Mouse (Mus musculus): ENCODE data around the gene Fkbp14.

Fkbp14 gene

DNA sequence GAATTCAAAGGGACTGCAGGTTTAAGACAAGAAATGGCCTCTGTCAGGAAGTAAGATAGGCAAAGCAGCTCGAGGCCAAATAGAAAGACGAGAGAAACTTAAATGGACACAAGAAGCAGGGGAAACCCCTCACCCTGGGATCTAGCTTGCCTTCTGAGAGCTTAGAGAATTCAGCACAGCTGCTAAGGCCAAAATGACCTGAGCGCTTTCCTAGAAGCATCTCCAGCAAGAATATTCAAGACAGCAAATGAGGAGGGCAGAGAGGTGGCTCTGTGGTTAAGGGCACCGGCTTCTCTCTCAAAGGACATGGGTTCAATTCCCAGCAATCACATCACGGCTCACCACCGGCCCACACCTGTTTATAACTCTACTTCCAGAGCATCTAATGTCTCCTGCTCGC, 60.1 kb downstream of the Fkbp14 start:
- no peak overlapping the region for H3K4me3 ChIP-seq (replicated peaks; ENCODE audit: low read length)
- no peaks in the 10 kb centered on the region for H3K36me3 ChIP-seq (ENCODE audit: insufficient read depth, low read length)
- peaks cover 3% of the 10 kb centered on the region; the same call in 1 of the 2 replicates for H3K4me1 ChIP-seq (replicated peaks; ENCODE audit: low read depth, low read length)
- no peaks in the 10 kb centered on the region for H3K27me3 ChIP-seq (ENCODE audit: insufficient read depth, low read length)
- TF ChIP-seq CTCF (conservative IDR thresholded peaks at IDR 0.05; ENCODE audit: low read length), result no peak
- no peak for TF ChIP-seq POU5F1 (IDR thresholded peaks at IDR 0.05; ENCODE audit: borderline replicate concordance, low read length)
- no peak for TF ChIP-seq NANOG (IDR thresholded peaks at IDR 0.05; ENCODE audit: borderline replicate concordance, low read length)
- no peaks in the 10 kb centered on the region for H3K9me3 ChIP-seq (ENCODE audit: low read length)

DNA sequence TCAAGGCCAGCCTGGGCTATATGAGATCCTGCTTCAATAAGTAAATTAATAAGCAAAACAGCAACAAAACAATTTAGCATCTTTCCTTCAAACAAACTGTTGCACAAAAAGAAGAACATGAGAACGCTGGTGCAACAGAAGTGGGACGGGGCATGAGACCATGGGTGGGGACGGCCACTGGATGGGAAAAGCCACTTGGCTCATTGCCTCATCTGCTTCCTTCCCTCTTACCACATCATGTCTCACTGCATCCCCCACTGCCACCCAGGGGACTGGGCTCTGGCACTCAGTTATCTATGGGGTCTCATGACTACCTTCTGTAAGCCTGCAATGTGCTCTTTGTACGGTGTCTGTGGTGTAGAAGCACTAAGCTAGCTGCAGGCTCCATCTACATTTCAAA, 61.6 kb downstream of the Fkbp14 start:
- Histone ChIP-seq H3K27me3 (ENCODE audit: insufficient read depth, low read length) (no peaks in the 10 kb centered on the region), H3K4me1 (replicated peaks; ENCODE audit: low read depth, low read length) (no peaks in the 10 kb centered on the region), H3K36me3 (ENCODE audit: insufficient read depth, low read length) (no peaks in the 10 kb centered on the region), H3K4me3 (replicated peaks; ENCODE audit: low read length) (no peak overlapping the region), H3K9me3 (ENCODE audit: low read length) (no peaks in the 10 kb centered on the region)
- TF ChIP-seq POU5F1 (IDR thresholded peaks at IDR 0.05; ENCODE audit: borderline replicate concordance, low read length) (no peak), NANOG (IDR thresholded peaks at IDR 0.05; ENCODE audit: borderline replicate concordance, low read length) (no peak), CTCF (conservative IDR thresholded peaks at IDR 0.05; ENCODE audit: low read length) (no peak)

DNA sequence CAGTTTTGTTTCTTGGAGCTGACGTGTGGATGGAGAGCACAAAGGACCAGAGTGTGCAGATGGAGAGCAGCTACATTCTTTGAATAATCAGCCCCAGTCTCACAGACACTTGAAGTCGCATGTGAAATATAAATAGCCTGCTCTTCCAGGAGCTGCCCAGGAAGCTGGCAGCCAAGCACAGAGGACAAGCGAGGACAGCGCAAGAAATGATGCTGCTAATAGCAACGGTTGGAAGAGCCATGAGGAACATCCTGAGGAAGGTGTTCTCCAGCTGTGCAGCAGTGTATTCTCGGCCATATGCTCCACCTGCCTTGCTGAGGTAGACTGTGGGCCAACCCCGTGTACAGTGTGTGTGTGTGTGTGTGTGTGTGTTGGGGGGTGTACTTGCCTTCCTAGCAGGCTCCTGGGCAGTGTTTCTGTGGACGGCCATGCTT, 66.0 kb downstream of the Fkbp14 start:
- H3K4me1 ChIP-seq (replicated peaks; ENCODE audit: low read depth, low read length), result no peaks in the 10 kb centered on the region
- H3K27me3 ChIP-seq (ENCODE audit: insufficient read depth, low read length), result no peaks in the 10 kb centered on the region
- no peak for TF ChIP-seq POU5F1 (IDR thresholded peaks at IDR 0.05; ENCODE audit: borderline replicate concordance, low read length)
- TF ChIP-seq NANOG (IDR thresholded peaks at IDR 0.05; ENCODE audit: borderline replicate concordance, low read length), result no peak
- TF ChIP-seq CTCF (conservative IDR thresholded peaks at IDR 0.05; ENCODE audit: low read length), result no peak
- H3K36me3 ChIP-seq (ENCODE audit: insufficient read depth, low read length), result no peaks in the 10 kb centered on the region
- H3K9me3 ChIP-seq (ENCODE audit: low read length), result no peaks in the 10 kb centered on the region
- H3K4me3 ChIP-seq (replicated peaks; ENCODE audit: low read length), result no peak overlapping the region

DNA sequence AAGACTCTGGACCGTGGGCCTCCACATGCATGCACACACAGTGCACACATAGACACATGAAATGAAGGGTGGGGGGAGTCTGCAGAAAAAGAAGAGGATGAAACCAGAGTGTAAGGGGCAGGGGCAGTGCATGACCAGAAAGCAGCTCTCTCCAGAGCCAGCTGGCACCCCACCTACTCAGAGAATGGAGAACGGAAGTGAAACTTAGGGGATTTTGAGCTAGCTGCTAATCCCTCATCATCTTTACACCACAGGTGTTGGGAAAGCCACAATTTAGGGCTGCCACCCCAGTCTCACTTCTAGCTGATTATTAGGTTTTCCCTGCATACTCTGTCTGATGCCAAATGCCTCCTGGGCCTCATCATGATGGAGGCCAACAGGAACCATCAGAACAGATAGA, 66.9 kb downstream of the Fkbp14 start:
- TF ChIP-seq CTCF (conservative IDR thresholded peaks at IDR 0.05; ENCODE audit: low read length) (no peak), POU5F1 (IDR thresholded peaks at IDR 0.05; ENCODE audit: borderline replicate concordance, low read length) (no peak), NANOG (IDR thresholded peaks at IDR 0.05; ENCODE audit: borderline replicate concordance, low read length) (no peak)
- Histone ChIP-seq H3K4me1 (replicated peaks; ENCODE audit: low read depth, low read length) (no peaks in the 10 kb centered on the region), H3K9me3 (ENCODE audit: low read length) (no peaks in the 10 kb centered on the region), H3K4me3 (replicated peaks; ENCODE audit: low read length) (no peak overlapping the region), H3K36me3 (ENCODE audit: insufficient read depth, low read length) (no peaks in the 10 kb centered on the region), H3K27me3 (ENCODE audit: insufficient read depth, low read length) (no peaks in the 10 kb centered on the region)

DNA sequence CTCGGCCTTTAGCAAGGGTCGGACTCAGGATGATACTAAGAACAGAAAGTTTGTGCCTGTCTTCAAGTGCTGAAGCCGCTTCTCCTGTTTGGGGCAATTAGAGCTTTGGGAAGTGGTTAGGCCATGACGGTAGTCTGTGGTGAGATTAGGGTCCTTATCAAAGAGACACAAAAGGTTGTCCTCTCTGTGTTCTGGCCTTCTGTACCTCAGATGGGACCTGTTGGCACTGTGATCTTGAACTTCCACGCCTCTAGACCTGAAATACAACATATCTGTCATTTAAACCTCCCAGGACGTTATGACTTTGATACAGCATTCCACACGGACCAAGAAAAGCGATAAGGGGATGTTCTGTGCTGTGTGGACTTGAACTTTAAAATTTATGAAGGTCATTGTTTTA, 68.4 kb downstream of the Fkbp14 start:
- Histone ChIP-seq H3K9me3 (ENCODE audit: low read length) (no peaks in the 10 kb centered on the region), H3K4me3 (replicated peaks; ENCODE audit: low read length) (no peak overlapping the region), H3K36me3 (ENCODE audit: insufficient read depth, low read length) (no peaks in the 10 kb centered on the region), H3K27me3 (ENCODE audit: insufficient read depth, low read length) (no peaks in the 10 kb centered on the region), H3K4me1 (replicated peaks; ENCODE audit: low read depth, low read length) (no peaks in the 10 kb centered on the region)
- TF ChIP-seq POU5F1 (IDR thresholded peaks at IDR 0.05; ENCODE audit: borderline replicate concordance, low read length), result no peak
- TF ChIP-seq CTCF (conservative IDR thresholded peaks at IDR 0.05; ENCODE audit: low read length), result no peak
- no peak for TF ChIP-seq NANOG (IDR thresholded peaks at IDR 0.05; ENCODE audit: borderline replicate concordance, low read length)
